Mouse (Mus musculus) myocyte (in vitro differentiated cells): Measurements from ENCODE around the gene Acot3. TPM values are rescaled to one million over a fixed set of nuclear protein-coding genes. Genes with fewer than 3 reads are reported as not detected.

Experiments
- H3K27me3 ChIP-seq: one replicate; pipeline ENCODE4 v1.6.1; 2011; ENCODE audit not compliant: control insufficient read depth, insufficient read depth, insufficient read length
- H3K36me3 ChIP-seq: one replicate; pipeline ENCODE4 v1.6.1; 2011; ENCODE audit not compliant: control insufficient read depth, insufficient read depth
- H3K4me2 ChIP-seq: one replicate; pipeline ENCODE4 v1.6.1; 2011; ENCODE audit warnings: low read depth, control low read depth
- H3K4me3 ChIP-seq: one replicate; pipeline ENCODE4 v1.5.1; 2011; ENCODE audit warnings: mild to moderate bottlenecking, control low read depth, moderate library complexity
- H3K79me2 ChIP-seq: one replicate; pipeline ENCODE4 v1.6.1; 2011; ENCODE audit not compliant: control insufficient read depth, insufficient read depth
- H3ac ChIP-seq: one replicate; pipeline ENCODE4 v1.6.1; 2011; ENCODE audit not compliant: control insufficient read depth, insufficient read length
- CEBPB ChIP-seq: IDR thresholded peaks from 2 replicates; pipeline ENCODE4 v1.6.1; 2011; ENCODE audit warnings: mild to moderate bottlenecking, moderate library complexity; ENCODE audit not compliant: poor library complexity, insufficient read depth, severe bottlenecking
- E2F4 ChIP-seq: IDR thresholded peaks from one replicate; pipeline ENCODE4 v1.6.1; 2011; ENCODE audit warnings: mild to moderate bottlenecking, control low read depth, moderate library complexity; ENCODE audit not compliant: insufficient read depth
- MAX ChIP-seq: IDR thresholded peaks from one replicate; pipeline ENCODE4 v1.6.1; 2011; ENCODE audit warnings: low read depth, mild to moderate bottlenecking, control low read depth
- MYOD1 ChIP-seq, 3 experiments: IDR thresholded peaks; one replicate each; pipeline ENCODE4 v1.6.1; 2011; ENCODE audit warnings: control low read depth in 2 of 3, low read depth in 2 of 3, mild to moderate bottlenecking in 2 of 3, moderate library complexity in 1 of 3; ENCODE audit not compliant: insufficient read length in 2 of 3, control insufficient read depth in 1 of 3
- MYOG ChIP-seq, 3 experiments: IDR thresholded peaks; one replicate each; pipeline ENCODE4 v1.6.1; 2011; ENCODE audit warnings: control low read depth in 2 of 3, low read depth in 2 of 3, mild to moderate bottlenecking in 2 of 3; ENCODE audit not compliant: insufficient read length in 2 of 3, control insufficient read depth in 1 of 3, insufficient read depth in 1 of 3
- POLR2A ChIP-seq: IDR thresholded peaks from one replicate; pipeline ENCODE4 v1.6.1; 2011; ENCODE audit warnings: low read depth, mild to moderate bottlenecking, control low read depth, moderate library complexity; ENCODE audit not compliant: insufficient read length
- POLR2AphosphoS2 ChIP-seq: IDR thresholded peaks from one replicate; pipeline ENCODE4 v1.6.1; 2011; ENCODE audit warnings: low read depth, control low read depth; ENCODE audit not compliant: insufficient read length
- REST ChIP-seq: IDR thresholded peaks from one replicate; pipeline ENCODE4 v1.6.1; 2011; ENCODE audit warnings: mild to moderate bottlenecking, control low read depth, moderate library complexity; ENCODE audit not compliant: insufficient read depth, insufficient read length
- SRF ChIP-seq: IDR thresholded peaks from one replicate; pipeline ENCODE4 v1.6.1; 2011; ENCODE audit warnings: low read depth; ENCODE audit not compliant: control insufficient read depth, insufficient read length
- TCF12 ChIP-seq: IDR thresholded peaks from one replicate; pipeline ENCODE4 v1.6.1; 2011; ENCODE audit warnings: mild to moderate bottlenecking, control low read depth; ENCODE audit not compliant: poor library complexity, insufficient read depth, severe bottlenecking
- TCF3 ChIP-seq: IDR thresholded peaks from one replicate; pipeline ENCODE4 v1.6.1; 2011; ENCODE audit warnings: low read depth, control low read depth; ENCODE audit not compliant: insufficient read length
- USF1 ChIP-seq: IDR thresholded peaks from one replicate; pipeline ENCODE4 v1.6.1; 2011; ENCODE audit warnings: low read depth, mild to moderate bottlenecking, control low read depth, moderate library complexity
- polyA plus RNA-seq: library from polyadenylated mRNA; unstranded; fragments of >200 nt; fragmentation: generic; extraction: Trizol; gene quantifications from one replicate; pipeline ENCODE4 v1.2.1, GENCODE M21; 2012; ENCODE audit warnings: missing spikeins

Acot3 gene
- polyA plus RNA-seq, 1 experiment: not detected

- no peak for TF ChIP-seq TCF12
- TF ChIP-seq USF1: no peak
- TF ChIP-seq SRF: no peak
- TF ChIP-seq TCF3: no peak
- no peak for TF ChIP-seq REST
- TF ChIP-seq POLR2AphosphoS2: no peak
- no peak for TF ChIP-seq POLR2A
- TF ChIP-seq MYOG (IDR thresholded peaks at IDR 0.05; ENCODE audit: control insufficient read depth in 1 of 3, insufficient read depth in 1 of 3, insufficient read length in 2 of 3, low read depth in 2 of 3): no peak
- TF ChIP-seq MAX: no peak
- no peak for TF ChIP-seq CEBPB
- TF ChIP-seq E2F4: no peak
- no peak for TF ChIP-seq MYOD1 (IDR thresholded peaks at IDR 0.05; ENCODE audit: control insufficient read depth in 1 of 3, insufficient read length in 2 of 3, low read depth in 2 of 3)
- H3ac ChIP-seq: no peak overlapping the region
- H3K79me2 ChIP-seq: no peaks in the 10 kb centered on the region
- no peak overlapping the region for H3K4me3 ChIP-seq
- H3K27me3 ChIP-seq: peaks cover 16% of the 10 kb centered on the region
- H3K4me2 ChIP-seq: no peak overlapping the region
- no peaks in the 10 kb centered on the region for H3K36me3 ChIP-seq
Measured at GRCm38 (mm10) chr12:84063228-84063627, 11.3 kb downstream of the Acot3 start.

- Histone ChIP-seq H3K4me3 (no peak overlapping the region), H3K36me3 (no peaks in the 10 kb centered on the region), H3K79me2 (no peaks in the 10 kb centered on the region), H3K27me3 (peaks cover 22% of the 10 kb centered on the region), H3ac (no peak overlapping the region), H3K4me2 (no peak overlapping the region)
- TF ChIP-seq TCF3: no peak
- TF ChIP-seq MAX: no peak
- TF ChIP-seq TCF12: no peak
- no peak for TF ChIP-seq POLR2A
Measured at GRCm38 (mm10) chr12:84063833-84064232, 11.9 kb downstream of the Acot3 start.

- Histone ChIP-seq H3K27me3 (peaks cover 29% of the 10 kb centered on the region), H3K79me2 (no peaks in the 10 kb centered on the region), H3K4me3 (no peak overlapping the region), H3ac (no peak overlapping the region), H3K4me2 (no peak overlapping the region), H3K36me3 (no peaks in the 10 kb centered on the region)
- TF ChIP-seq MYOD1 (IDR thresholded peaks at IDR 0.05; ENCODE audit: control insufficient read depth in 1 of 3, insufficient read length in 2 of 3, low read depth in 2 of 3) (no peak), CEBPB (no peak), POLR2A (no peak), MAX (no peak), REST (no peak), E2F4 (no peak), TCF12 (no peak), MYOG (IDR thresholded peaks at IDR 0.05; ENCODE audit: control insufficient read depth in 1 of 3, insufficient read depth in 1 of 3, insufficient read length in 2 of 3, low read depth in 2 of 3) (no peak), SRF (no peak), POLR2AphosphoS2 (no peak), TCF3 (no peak), USF1 (no peak)
Measured at GRCm38 (mm10) chr12:84064621-84065020, 12.7 kb downstream of the Acot3 start.

- Histone ChIP-seq H3K79me2 (no peaks in the 10 kb centered on the region), H3ac (no peak overlapping the region), H3K27me3 (peaks cover 42% of the 10 kb centered on the region), H3K36me3 (no peaks in the 10 kb centered on the region), H3K4me3 (no peak overlapping the region), H3K4me2 (no peak overlapping the region)
- TF ChIP-seq POLR2A (no peak), MYOD1 (IDR thresholded peaks at IDR 0.05; ENCODE audit: control insufficient read depth in 1 of 3, insufficient read length in 2 of 3, low read depth in 2 of 3) (no peak), REST (no peak), CEBPB (no peak), POLR2AphosphoS2 (no peak), TCF3 (no peak), MYOG (IDR thresholded peaks at IDR 0.05; ENCODE audit: control insufficient read depth in 1 of 3, insufficient read depth in 1 of 3, insufficient read length in 2 of 3, low read depth in 2 of 3) (no peak), E2F4 (no peak), USF1 (no peak), SRF (no peak), TCF12 (no peak), MAX (no peak)
Measured at GRCm38 (mm10) chr12:84067752-84068151, 15.8 kb downstream of the Acot3 start.

GRCm38 (mm10) chr12:84068296-84068695, 16.4 kb downstream of the Acot3 start:
- Histone ChIP-seq H3ac (no peak overlapping the region), H3K27me3 (peaks cover 47% of the 10 kb centered on the region), H3K36me3 (no peaks in the 10 kb centered on the region), H3K79me2 (no peaks in the 10 kb centered on the region), H3K4me2 (no peak overlapping the region), H3K4me3 (no peak overlapping the region)
- TF ChIP-seq USF1 (no peak), REST (no peak), MYOD1 (IDR thresholded peaks at IDR 0.05; ENCODE audit: control insufficient read depth in 1 of 3, insufficient read length in 2 of 3, low read depth in 2 of 3) (no peak), SRF (no peak)
